Mouse (Mus musculus) ES-E14 (cell line): ENCODE measurements at regions not wholly inside any gene's neighbourhood (a gene's known extent, or its start where the extent isn't known, plus 50 kb on each side); places are given as distances from the start of the nearest gene placed in this dataset.

Experiments used
- CHD2 ChIP-seq: IDR thresholded peaks from 2 replicates; pipeline ENCODE4 v1.6.1; 2014; ENCODE audit warnings: mild to moderate bottlenecking, low read depth, low read length, inconsistent platforms
- ZNF384 ChIP-seq: IDR thresholded peaks from 2 replicates; pipeline ENCODE4 v1.6.1; 2012; ENCODE audit warnings: low read depth, low read length, inconsistent platforms

GRCm38 (mm10) chr7:73036801-73037555, 338.3 kb upstream of the Rgma start:
- no peak for TF ChIP-seq CHD2
- TF ChIP-seq ZNF384, result no peak
